ENCODE assay signal across 9 mouse cellular contexts in genomic region chr10:119363616-119364015, GRCm38 (mm10).
DNase-seq lines count a peak whose midpoint lies in the region; ATAC-seq lines count a peak whose summit lies in the region.
"Had no signal": no experiment of that assay in that cellular context is flagged by ENCODE, and none has a peak within 500 bp of the region (broad histone marks: within the 10 kb centered on the region; RNA-seq: fewer than 3 reads in every experiment).

No protein-coding gene starts in this region.

- no peak overlapping the region for H3K4me2 ChIP-seq in limb, embryonic 11.5 days (ENCODE audit: low read depth, severe bottlenecking)
- H3K4me2 ChIP-seq: limb, embryonic 12.5 days had no signal

- H3K27me3 ChIP-seq in limb, embryonic 11.5 days (ENCODE audit: control insufficient read depth, insufficient read depth, low read length): no peaks in the 10 kb centered on the region
- H3K27me3 ChIP-seq in limb, embryonic 10.5 days (ENCODE audit: low read depth, poor library complexity, severe bottlenecking): no peaks in the 10 kb centered on the region
- H3K27me3 ChIP-seq: limb, embryonic 12.5 days had no signal

- no peaks in the 10 kb centered on the region for H3K4me1 ChIP-seq in limb, embryonic 11.5 days (ENCODE audit: control insufficient read depth, insufficient read depth, low read length)
- H3K4me1 ChIP-seq in limb, embryonic 10.5 days: no peaks in the 10 kb centered on the region
- H3K4me1 ChIP-seq: limb, embryonic 12.5 days had no signal

- intact Hi-C loops in heart, postnatal 10 days (cut with DNase I): loop anchor here (2.0 to 5.0 kb wide), 3 partner anchors 201 to 771 kb away; no protein-coding TSS in a partner anchor

- H3K9ac ChIP-seq in limb, embryonic 11.5 days (ENCODE audit: low read length): no peak overlapping the region
- H3K9ac ChIP-seq: limb, embryonic 12.5 days had no signal

- ATAC-seq in cerebellum, adult (ENCODE audit: insufficient number of reproducible peaks, low FRiP score, low TSS enrichment): 0 out of 2 replicates have a peak, but pooled peaks have one; percentile 40
- ATAC-seq in limb, embryonic 11.5 days (ENCODE audit: insufficient number of reproducible peaks, low FRiP score, low TSS enrichment, low read depth): no peak
- peak; percentile 36 for ATAC-seq in activated CD4-positive, CD25-positive, alpha-beta regulatory T cell, adult 4 months

- H3K4me3 ChIP-seq in limb, embryonic 11.5 days (ENCODE audit: low read depth, low read length): no peak overlapping the region
- H3K4me3 ChIP-seq in limb, embryonic 10.5 days: no peak overlapping the region
- H3K4me3 ChIP-seq: limb, embryonic 12.5 days had no signal

- DNase-seq in cerebellum, adult 11-12 months: no peak
- DNase-seq in limb, embryonic 11.5 days (ENCODE audit: low spot score): peak; percentile 48
- no peak for DNase-seq in limb, embryonic 10.5 days (ENCODE audit: low spot score)
- DNase-seq in heart, postnatal 10 days: peak; percentile 42 to 66
- peak; percentile 50 for DNase-seq in lung, postnatal 14 days
- no peak for DNase-seq in c-Kit-positive CD71-positive TER-119-positive erythroid progenitor cells, embryonic 14.5 days (ENCODE audit: low spot score)

- no peak overlapping the region for H3K27ac ChIP-seq in limb, embryonic 11.5 days (replicated peaks; ENCODE audit: low read depth, low read length)
- H3K27ac ChIP-seq in limb, embryonic 10.5 days: no peak overlapping the region
- H3K27ac ChIP-seq: limb, embryonic 12.5 days had no signal

- H3K36me3 ChIP-seq in limb, embryonic 11.5 days (ENCODE audit: control insufficient read depth, insufficient read depth, low read length): no peaks in the 10 kb centered on the region
- no peaks in the 10 kb centered on the region for H3K36me3 ChIP-seq in limb, embryonic 10.5 days
- H3K36me3 ChIP-seq: limb, embryonic 12.5 days had no signal

- 48% methylated on average over 3 of the region's 3 CpGs for WGBS in limb, embryonic 11.5 days
- WGBS in limb, embryonic 10.5 days: 43% methylated on average over 3 of the region's 3 CpGs

- no peaks in the 10 kb centered on the region for H3K9me3 ChIP-seq in limb, embryonic 11.5 days (ENCODE audit: control insufficient read depth, low read length)
- no peaks in the 10 kb centered on the region for H3K9me3 ChIP-seq in limb, embryonic 10.5 days (replicated peaks)
- H3K9me3 ChIP-seq: limb, embryonic 12.5 days had no signal

Comparison
In these comparisons a context has a peak if more than half of its experiments do, and no peak if none do; other contexts are left out.
1. DNase-seq: peak in limb, embryonic 11.5 days (single experiment), heart, postnatal 10 days (2 of 2) and lung, postnatal 14 days (single experiment); none in cerebellum, adult 11-12 months (single experiment), limb, embryonic 10.5 days (single experiment) and c-Kit-positive CD71-positive TER-119-positive erythroid progenitor cells, embryonic 14.5 days (single experiment).